Mouse (Mus musculus) midbrain, embryonic 15.5 days (tissue): ENCODE data around the gene Tedc1. TPM values are rescaled to one million over a fixed set of nuclear protein-coding genes. Genes with fewer than 3 reads are reported as not detected.

Source experiments
- ATAC-seq: fragments of 200-750 bp; cut with Nextera tagmentation; replicated peaks from 2 replicates; pipeline ENCODE4 v1.8.0; 2017; ENCODE audit warnings: moderate TSS enrichment
- H3K27ac ChIP-seq: fragments of 300-500 bp; sonication (generic); 2 replicates; pipeline ENCODE4 v1.5.1; 2015; ENCODE audit warnings: mild to moderate bottlenecking, inconsistent platforms
- H3K27me3 ChIP-seq: fragments of 300-500 bp; sonication (generic); replicated peaks from 2 replicates; pipeline ENCODE4 v1.6.1; 2015; ENCODE audit warnings: inconsistent platforms
- H3K36me3 ChIP-seq: fragments of 300-500 bp; sonication (generic); replicated peaks from 2 replicates; pipeline ENCODE4 v1.6.1; 2015; ENCODE audit warnings: inconsistent platforms
- H3K4me1 ChIP-seq: fragments of 300-500 bp; sonication (generic); 2 replicates; pipeline ENCODE4 v1.6.1; 2015; ENCODE audit warnings: inconsistent platforms
- H3K4me2 ChIP-seq: fragments of 300-500 bp; sonication (generic); 2 replicates; pipeline ENCODE4 v1.6.1; 2015; ENCODE audit warnings: inconsistent platforms, mild to moderate bottlenecking, moderate library complexity
- H3K4me3 ChIP-seq: fragments of 300-500 bp; sonication (generic); 2 replicates; pipeline ENCODE4 v1.5.1; 2015; ENCODE audit warnings: mild to moderate bottlenecking, inconsistent platforms
- H3K9ac ChIP-seq: fragments of 300-500 bp; sonication (generic); 2 replicates; pipeline ENCODE4 v1.6.1; 2015; ENCODE audit warnings: mild to moderate bottlenecking, inconsistent platforms
- H3K9me3 ChIP-seq: fragments of 300-500 bp; sonication (generic); 2 replicates; pipeline ENCODE4 v1.6.1; 2016; ENCODE audit warnings: inconsistent platforms
- WGBS: fragments of 180-500 bp; shearing (Covaris S2); methylation state at CpG from one replicate; pipeline ENCODE4 v1.1.7; 2015; ENCODE audit warnings: mixed read lengths; 5-methylcytosine and 5-hydroxymethylcytosine counted together
- polyA plus RNA-seq: library from polyadenylated mRNA; unstranded; fragments of >200 nt; fragmentation: Nextera tagmentation; extraction: Ambion mirVana; gene quantifications from 2 replicates; pipeline ENCODE4 v1.2.1, GENCODE M21; 2015

Gene Tedc1
- polyA plus RNA-seq, 1 experiment from 2014 or later, result 16.3 TPM

DNA sequence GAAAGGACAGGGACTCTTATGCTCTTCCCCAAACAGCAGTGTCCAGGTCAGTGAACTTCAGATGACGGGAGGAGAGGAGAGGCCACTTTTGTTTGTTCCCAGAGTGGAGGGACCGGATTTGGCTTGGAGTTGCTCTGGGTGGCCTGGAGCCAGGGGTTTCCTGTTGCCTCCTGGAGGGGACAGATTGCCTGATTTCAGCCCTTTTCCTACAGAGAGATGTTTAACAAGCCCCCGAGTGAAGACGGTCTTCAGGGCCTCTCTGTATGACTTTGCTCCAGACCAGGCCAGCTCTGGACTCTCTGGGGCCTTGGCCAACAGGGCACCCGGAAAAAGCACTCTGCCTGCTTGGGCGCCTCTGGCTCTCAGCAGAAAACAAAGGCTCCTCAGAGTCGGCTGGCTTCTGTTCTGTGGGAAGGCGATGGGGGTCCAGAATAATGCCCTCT is 14.7 kb upstream of the Tedc1 start:
- H3K36me3 ChIP-seq, result peaks cover 13% of the 10 kb centered on the region
- no peaks in the 10 kb centered on the region for H3K9me3 ChIP-seq
- peak overlapping the region; percentile 62 for H3K4me2 ChIP-seq
- H3K9ac ChIP-seq, result peak overlapping the region; percentile 65
- H3K4me1 ChIP-seq, result peaks cover 46% of the 10 kb centered on the region
- WGBS, result 20% methylated on average over 8 of the region's 8 CpGs
- peak overlapping the region; percentile 71 for H3K4me3 ChIP-seq
- no peak for ATAC-seq
- peak overlapping the region; percentile 84 for H3K27ac ChIP-seq
- no peaks in the 10 kb centered on the region for H3K27me3 ChIP-seq

DNA sequence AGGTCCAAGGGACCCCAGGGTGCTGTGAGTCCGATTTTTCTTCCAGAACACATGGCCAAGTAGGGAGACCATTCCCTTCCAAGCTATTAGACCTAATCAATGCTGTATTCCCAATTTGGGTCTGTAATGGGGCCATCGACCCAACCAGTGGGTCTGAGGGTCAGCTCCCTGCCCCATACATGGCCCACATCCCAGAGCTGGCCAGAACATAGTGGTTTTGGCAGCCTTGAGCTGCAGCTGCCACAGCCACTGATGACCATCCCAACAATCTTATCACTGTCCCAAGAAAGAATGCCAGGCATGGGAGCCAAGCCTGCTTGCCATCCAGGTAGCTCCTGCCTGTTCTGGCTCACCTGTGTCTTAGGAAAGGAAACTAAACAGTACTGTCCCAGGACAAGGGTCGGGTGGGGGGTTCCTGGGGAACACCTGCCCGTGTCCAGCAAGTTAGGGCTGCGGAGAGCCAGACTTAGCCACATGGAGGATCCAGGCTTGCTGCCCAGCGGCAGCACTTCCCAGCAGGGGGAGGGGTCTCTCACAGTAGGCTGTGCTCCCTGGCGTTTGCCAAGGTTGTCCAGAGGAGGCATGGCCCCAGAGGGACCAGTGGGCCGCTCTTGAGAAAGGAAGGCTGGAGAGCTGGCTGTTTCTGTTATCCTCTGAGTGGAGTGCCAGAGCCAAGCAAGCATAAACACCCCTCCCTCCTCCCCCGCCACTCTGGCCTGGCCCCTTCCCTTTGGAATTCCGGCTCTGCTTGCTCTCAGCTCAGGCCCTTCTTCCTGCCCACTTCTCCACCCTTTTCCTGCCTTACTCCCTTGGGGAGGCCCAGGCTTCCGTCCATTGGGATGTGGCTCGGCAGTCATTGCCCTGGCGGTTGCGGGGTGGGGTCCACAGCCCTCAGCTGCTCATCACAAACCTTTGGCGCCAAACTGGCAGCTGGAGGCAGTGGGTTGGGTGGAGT is 13.9 kb upstream of the Tedc1 start:
- ATAC-seq, result no peak
- Histone ChIP-seq H3K9me3 (no peaks in the 10 kb centered on the region), H3K27me3 (no peaks in the 10 kb centered on the region), H3K4me1 (peaks cover 49% of the 10 kb centered on the region), H3K27ac (peak overlapping the region; percentile 84), H3K4me2 (peak overlapping the region; percentile 62), H3K4me3 (peak overlapping the region; percentile 71), H3K9ac (peak overlapping the region; percentile 65; the same call in 1 of the 2 replicates), H3K36me3 (peaks cover 13% of the 10 kb centered on the region)
- 19% methylated on average over 15 of the region's 15 CpGs for WGBS

DNA sequence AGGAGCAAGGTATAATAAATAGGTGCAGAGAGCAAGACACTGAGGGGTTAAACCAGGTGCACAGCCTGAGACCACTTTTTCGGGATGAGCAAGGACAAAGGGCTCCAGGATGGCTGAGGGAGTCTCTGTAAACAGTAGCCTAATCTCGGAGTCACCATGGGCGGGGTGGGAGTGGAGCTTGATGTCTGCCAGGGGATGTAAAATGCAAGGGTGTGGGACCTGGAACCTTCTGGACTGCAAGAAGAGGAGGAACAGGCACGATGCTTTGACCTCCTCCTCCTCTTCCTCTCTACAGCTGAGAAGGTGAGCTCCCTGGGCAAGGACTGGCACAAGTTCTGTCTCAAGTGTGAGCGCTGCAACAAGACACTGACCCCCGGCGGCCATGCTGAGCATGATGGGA is 13.1 kb upstream of the Tedc1 start:
- WGBS, result 61% methylated on average over 7 of the region's 7 CpGs
- H3K27me3 ChIP-seq, result no peaks in the 10 kb centered on the region

DNA sequence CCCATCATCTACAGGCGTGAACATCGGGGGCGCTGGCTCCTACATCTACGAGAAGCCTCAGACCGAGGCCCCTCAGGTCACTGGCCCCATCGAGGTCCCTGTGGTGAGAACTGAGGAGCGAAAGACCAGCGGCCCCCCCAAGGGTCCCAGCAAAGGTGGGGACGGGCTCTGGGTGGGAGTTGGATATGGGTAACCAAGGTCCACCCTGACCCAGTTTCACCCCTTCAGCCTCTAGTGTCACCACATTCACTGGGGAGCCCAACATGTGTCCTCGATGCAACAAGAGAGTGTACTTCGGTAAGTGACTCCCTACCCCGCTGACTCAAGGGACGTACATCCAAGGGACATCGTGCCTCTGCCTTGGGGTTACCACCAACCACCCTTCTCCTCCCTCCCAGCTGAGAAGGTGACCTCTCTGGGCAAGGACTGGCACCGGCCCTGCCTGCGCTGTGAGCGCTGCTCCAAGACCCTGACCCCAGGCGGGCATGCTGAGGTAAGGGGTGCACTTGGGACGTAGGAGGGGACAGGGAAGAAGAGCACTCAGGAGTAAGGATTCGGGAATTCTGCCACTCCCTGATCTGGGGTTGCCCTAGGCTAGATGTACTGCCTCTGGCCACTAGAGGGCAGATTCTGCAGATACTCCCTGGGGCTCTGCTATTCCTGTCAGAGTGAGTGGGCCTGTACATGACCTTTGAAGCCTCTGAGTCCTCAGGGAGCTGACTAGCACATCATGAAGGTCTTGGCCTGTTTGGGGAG is 12.0 kb upstream of the Tedc1 start:
- Histone ChIP-seq H3K9me3 (no peaks in the 10 kb centered on the region), H3K4me1 (peaks cover 49% of the 10 kb centered on the region), H3K27me3 (no peaks in the 10 kb centered on the region), H3K9ac (no peak overlapping the region), H3K4me2 (no peak overlapping the region), H3K27ac (no peak overlapping the region), H3K4me3 (no peak overlapping the region), H3K36me3 (peaks cover 13% of the 10 kb centered on the region; the same call in 1 of the 2 replicates)
- no peak for ATAC-seq
- WGBS, result 84% methylated on average over 20 of the region's 20 CpGs

More for the DNA sequence above, 13.1 kb upstream of the Tedc1 start:
- Histone ChIP-seq H3K36me3 (peaks cover 13% of the 10 kb centered on the region; the same call in 1 of the 2 replicates), H3K27ac (no peak overlapping the region), H3K9ac (peak overlapping the region; percentile 65; the same call in 1 of the 2 replicates), H3K4me2 (peak overlapping the region; percentile 62), H3K4me1 (peaks cover 54% of the 10 kb centered on the region), H3K4me3 (peak overlapping the region; percentile 71), H3K9me3 (no peaks in the 10 kb centered on the region)
- ATAC-seq, result no peak

DNA sequence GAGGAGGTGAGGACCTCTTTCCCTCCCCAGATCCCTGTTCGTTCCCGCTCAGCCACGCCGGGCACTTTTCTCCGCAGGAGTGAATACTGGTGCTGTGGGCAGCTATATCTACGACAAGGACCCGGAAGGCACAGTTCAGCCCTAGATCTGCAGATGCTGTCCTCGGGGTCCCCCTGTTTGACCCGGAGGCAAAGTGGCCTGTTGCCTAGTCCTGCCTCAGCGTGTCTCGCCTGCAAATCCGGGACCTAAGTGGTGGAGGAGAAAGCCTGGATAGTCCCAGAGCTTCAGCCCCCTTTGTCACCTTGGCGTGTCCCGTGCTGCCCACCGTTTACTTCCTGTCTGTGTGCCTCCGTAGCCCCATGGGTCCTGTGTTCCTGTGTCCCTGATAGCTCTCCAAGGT is 11.3 kb upstream of the Tedc1 start:
- ATAC-seq, result no peak
- no peak overlapping the region for H3K9ac ChIP-seq
- 91% methylated on average over 16 of the region's 16 CpGs for WGBS

DNA sequence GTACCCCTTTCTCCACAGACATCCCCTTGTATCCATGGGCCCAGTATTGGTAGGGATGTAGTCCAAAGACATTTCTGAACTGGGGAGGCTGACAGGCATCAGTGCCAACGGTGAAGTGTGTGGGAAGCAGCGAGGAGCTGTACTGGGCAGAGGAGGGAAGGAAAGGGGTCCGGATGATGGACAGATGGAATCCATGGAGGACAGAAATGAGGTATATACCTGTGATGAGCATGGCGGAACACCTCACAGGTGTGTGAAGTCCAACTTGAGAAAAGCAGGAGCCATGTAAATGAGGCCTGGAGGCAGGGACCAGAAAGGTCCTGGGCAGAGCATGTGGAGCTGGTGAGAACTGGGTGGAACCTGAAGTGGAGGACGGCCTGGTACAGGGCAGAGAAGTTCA is 10.6 kb upstream of the Tedc1 start:
- Histone ChIP-seq H3K4me1 (peaks cover 42% of the 10 kb centered on the region), H3K27me3 (peaks cover 3% of the 10 kb centered on the region; the same call in 1 of the 2 replicates), H3K4me2 (no peak overlapping the region), H3K4me3 (no peak overlapping the region), H3K36me3 (peaks cover 13% of the 10 kb centered on the region; the same call in 1 of the 2 replicates), H3K27ac (no peak overlapping the region), H3K9ac (no peak overlapping the region), H3K9me3 (no peaks in the 10 kb centered on the region)
- WGBS, result 90% methylated on average over 5 of the region's 5 CpGs
- ATAC-seq, result no peak

More for the DNA sequence above, 11.3 kb upstream of the Tedc1 start:
- no peak overlapping the region for H3K27ac ChIP-seq
- H3K4me3 ChIP-seq, result no peak overlapping the region
- H3K4me2 ChIP-seq, result no peak overlapping the region
- no peaks in the 10 kb centered on the region for H3K27me3 ChIP-seq
- H3K36me3 ChIP-seq, result peaks cover 13% of the 10 kb centered on the region; the same call in 1 of the 2 replicates
- H3K9me3 ChIP-seq, result no peaks in the 10 kb centered on the region
- peaks cover 42% of the 10 kb centered on the region for H3K4me1 ChIP-seq

DNA sequence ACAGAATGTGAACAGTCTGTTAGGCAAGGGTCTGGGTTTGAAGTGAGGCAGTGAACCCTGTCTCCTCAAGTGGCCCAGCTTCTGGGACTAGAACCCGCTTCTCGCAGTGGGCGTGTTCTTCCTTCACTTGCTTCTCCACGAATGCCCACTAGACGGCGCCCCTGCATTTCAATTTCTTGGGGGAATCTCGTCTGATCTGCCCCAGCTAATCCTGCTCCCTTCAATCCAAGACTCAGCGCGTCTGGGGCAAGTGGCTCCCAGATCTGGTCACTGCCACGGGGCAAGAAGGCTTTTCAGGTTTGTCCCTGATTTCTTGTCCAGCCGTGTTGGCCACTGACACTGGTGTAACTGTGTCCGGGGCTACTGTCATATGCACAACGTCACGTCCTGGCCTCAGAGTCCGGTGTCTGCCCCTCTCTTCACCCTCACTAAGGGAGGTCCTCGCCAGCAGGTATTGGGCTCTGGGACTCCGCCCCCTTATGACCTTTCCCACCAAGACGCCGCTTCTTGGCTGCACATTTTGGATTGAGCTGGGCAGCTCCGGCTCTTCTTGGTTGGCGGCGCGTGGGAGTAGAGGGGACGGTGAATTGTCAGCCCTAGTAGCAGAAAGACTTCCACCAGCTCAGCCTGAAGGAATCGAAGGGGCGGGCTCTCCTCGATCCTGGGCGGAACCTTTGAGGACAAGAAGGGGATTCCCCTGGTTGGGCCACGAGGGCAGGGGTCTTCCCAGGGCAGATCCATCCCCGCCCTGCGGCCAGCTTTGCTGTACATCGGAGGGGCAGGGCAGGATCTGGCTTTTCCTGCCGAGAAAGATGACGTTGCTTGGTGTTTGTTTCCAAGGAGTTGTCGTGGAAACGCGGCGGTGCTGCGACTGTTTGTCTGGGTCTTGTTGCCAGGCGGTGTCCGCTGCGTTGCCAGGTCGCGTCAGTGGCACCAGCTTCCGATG is 9.8 kb upstream of the Tedc1 start, which contains the start of gene Crip1:
Gene Crip1 (plus strand): TSS at position 205 of the 946 bp plus-strand sequence.
- Histone ChIP-seq H3K27me3 (peaks cover 11% of the 10 kb centered on the region; the same call in 1 of the 2 replicates), H3K4me1 (peaks cover 34% of the 10 kb centered on the region), H3K4me3 (no peak within 1 kb of the TSS), H3K27ac (no peak within 1 kb of the TSS), H3K36me3 (peaks cover 13% of the 10 kb centered on the region; the same call in 1 of the 2 replicates), H3K9ac (no peak within 1 kb of the TSS), H3K9me3 (no peaks in the 10 kb centered on the region), H3K4me2 (peak within 1 kb of the TSS; percentile 25)
- ATAC-seq, result 0 out of 2 replicates have a peak, but pooled peaks have one; percentile 7
- WGBS, result 10% methylated on average over 45 of the region's 45 CpGs

DNA sequence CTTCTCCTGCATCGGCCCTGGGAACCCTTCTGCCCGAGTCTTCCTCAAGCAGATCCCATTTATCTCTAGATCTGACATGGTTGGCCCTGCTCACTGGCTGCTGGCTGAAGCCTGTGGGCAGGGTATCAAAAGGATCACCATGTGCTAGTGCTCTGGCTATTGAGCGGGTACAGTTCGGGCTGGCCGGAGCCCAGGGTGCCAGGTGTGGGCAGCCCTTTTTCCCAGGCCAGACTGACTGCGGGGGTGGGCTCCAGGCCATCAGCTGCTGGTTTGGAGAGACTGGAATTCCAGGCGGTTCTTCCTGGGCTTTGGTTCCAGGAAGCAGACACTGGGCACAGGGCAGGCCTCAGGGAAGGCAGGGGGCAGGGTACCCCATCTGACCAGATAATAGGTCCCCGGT is 8.7 kb upstream of the Tedc1 start:
- Histone ChIP-seq H3K27ac (no peak overlapping the region), H3K4me2 (no peak overlapping the region), H3K27me3 (peaks cover 20% of the 10 kb centered on the region; the same call in 1 of the 2 replicates), H3K4me3 (no peak overlapping the region), H3K4me1 (peaks cover 30% of the 10 kb centered on the region), H3K36me3 (peaks cover 13% of the 10 kb centered on the region; the same call in 1 of the 2 replicates), H3K9ac (no peak overlapping the region), H3K9me3 (no peaks in the 10 kb centered on the region)
- WGBS, result 84% methylated on average over 8 of the region's 8 CpGs
- ATAC-seq, result no peak

DNA sequence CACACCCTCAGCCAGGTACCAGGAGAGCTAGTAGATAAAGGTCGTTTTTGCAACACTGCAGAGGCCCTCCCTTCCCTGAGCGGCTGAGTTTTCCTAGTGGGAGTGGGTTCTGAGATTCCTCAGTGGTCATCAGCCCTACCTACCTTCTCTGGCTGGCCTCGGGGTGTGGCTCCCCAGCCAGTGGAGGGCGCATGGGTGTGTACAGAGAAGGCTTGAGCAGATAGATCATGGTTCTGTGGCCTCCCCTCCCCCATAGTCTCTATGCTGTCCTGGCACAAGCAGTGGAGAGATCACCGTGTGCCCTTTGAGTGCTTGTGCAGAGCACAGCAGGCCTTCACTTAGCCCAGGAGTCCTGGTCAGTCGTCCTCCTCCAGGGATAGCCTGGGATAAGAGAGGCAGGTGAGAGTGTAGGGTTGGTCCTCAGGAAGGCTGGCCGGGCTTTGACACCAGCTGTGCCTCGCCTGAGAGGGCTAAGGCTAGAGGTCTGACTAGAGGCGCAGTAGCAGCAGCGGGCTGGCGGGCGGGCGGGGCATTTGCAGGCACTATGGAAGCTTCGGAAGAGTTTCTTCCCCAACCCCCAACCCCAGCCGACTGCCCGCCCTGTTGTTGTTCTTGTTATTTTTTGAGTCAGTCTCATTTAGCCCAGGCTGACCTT is 7.7 kb upstream of the Tedc1 start:
- no peak for ATAC-seq

DNA sequence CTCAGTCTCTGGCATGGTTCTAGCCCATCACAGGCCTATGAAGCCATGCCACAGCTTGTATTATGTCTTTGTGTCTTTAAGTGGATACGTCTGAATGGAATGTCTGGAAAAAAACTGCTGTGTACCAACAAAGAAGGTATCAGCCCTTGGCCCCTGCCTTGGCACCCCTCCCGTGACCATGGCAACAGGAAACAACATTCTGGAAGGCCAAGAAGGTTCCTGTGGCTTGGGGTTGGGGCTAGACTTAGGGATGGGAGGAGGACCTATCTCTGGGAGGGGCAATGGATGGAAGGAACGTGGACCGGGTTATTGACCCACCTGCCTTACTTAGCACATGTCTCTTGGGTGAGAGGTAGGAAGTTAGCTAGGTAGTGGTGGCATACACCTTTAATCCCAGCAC is 6.9 kb upstream of the Tedc1 start:
- Histone ChIP-seq H3K4me1 (peaks cover 20% of the 10 kb centered on the region), H3K27me3 (peaks cover 26% of the 10 kb centered on the region; the same call in 1 of the 2 replicates)
- WGBS, result 55% methylated on average over 4 of the region's 4 CpGs

More for the DNA sequence above, 7.7 kb upstream of the Tedc1 start:
- Histone ChIP-seq H3K36me3 (peaks cover 13% of the 10 kb centered on the region; the same call in 1 of the 2 replicates), H3K27ac (no peak overlapping the region), H3K27me3 (peaks cover 26% of the 10 kb centered on the region; the same call in 1 of the 2 replicates), H3K9me3 (no peaks in the 10 kb centered on the region), H3K9ac (no peak overlapping the region), H3K4me2 (no peak overlapping the region), H3K4me3 (no peak overlapping the region), H3K4me1 (peaks cover 20% of the 10 kb centered on the region)
- WGBS, result 48% methylated on average over 16 of the region's 16 CpGs

More for the DNA sequence above, 6.9 kb upstream of the Tedc1 start:
- H3K27ac ChIP-seq, result no peak overlapping the region
- H3K4me2 ChIP-seq, result no peak overlapping the region
- H3K4me3 ChIP-seq, result no peak overlapping the region
- peaks cover 5% of the 10 kb centered on the region; the same call in 1 of the 2 replicates for H3K36me3 ChIP-seq
- no peak for ATAC-seq
- no peak overlapping the region for H3K9ac ChIP-seq
- no peaks in the 10 kb centered on the region for H3K9me3 ChIP-seq
